Mouse (Mus musculus) heart, embryonic 15.5 days (tissue): ENCODE data around the gene Ano1. TPM values are rescaled to one million over a fixed set of nuclear protein-coding genes. Genes with fewer than 3 reads are reported as not detected.

ENCODE experiments used
- ATAC-seq: fragments of 200-750 bp; cut with Nextera tagmentation; replicated peaks from 2 replicates; pipeline ENCODE4 v1.8.0; 2017; ENCODE audit warnings: low read depth, moderate TSS enrichment; ENCODE audit not compliant: insufficient number of reproducible peaks, insufficient read depth, low FRiP score
- H3K27ac ChIP-seq: fragments of 300-500 bp; sonication (generic); 2 replicates; pipeline ENCODE4 v1.5.1; 2015; ENCODE audit warnings: mild to moderate bottlenecking, inconsistent platforms
- H3K27me3 ChIP-seq: fragments of 300-500 bp; sonication (generic); 2 replicates; pipeline ENCODE4 v1.6.1; 2015; ENCODE audit warnings: inconsistent platforms
- H3K36me3 ChIP-seq: fragments of 300-500 bp; sonication (generic); 2 replicates; pipeline ENCODE4 v1.6.1; 2015; ENCODE audit warnings: mild to moderate bottlenecking, inconsistent platforms
- H3K4me1 ChIP-seq: fragments of 300-500 bp; sonication (generic); replicated peaks from 2 replicates; pipeline ENCODE4 v1.6.1; 2015; ENCODE audit warnings: inconsistent platforms
- H3K4me2 ChIP-seq: fragments of 300-500 bp; sonication (generic); 2 replicates; pipeline ENCODE4 v1.6.1; 2015; ENCODE audit warnings: inconsistent platforms, mild to moderate bottlenecking, moderate library complexity
- H3K4me3 ChIP-seq: fragments of 300-500 bp; sonication (generic); 2 replicates; pipeline ENCODE4 v1.5.1; 2015; ENCODE audit warnings: mild to moderate bottlenecking, inconsistent platforms
- H3K9ac ChIP-seq: fragments of 300-500 bp; sonication (generic); 2 replicates; pipeline ENCODE4 v1.6.1; 2015; ENCODE audit warnings: mild to moderate bottlenecking, inconsistent platforms
- H3K9me3 ChIP-seq: fragments of 300-500 bp; sonication (generic); replicated peaks from 2 replicates; pipeline ENCODE4 v1.6.1; 2016; ENCODE audit warnings: inconsistent platforms
- WGBS: fragments of 180-500 bp; shearing (Covaris S2); methylation state at CpG from one replicate; pipeline ENCODE4 v1.1.7; 2015; ENCODE audit warnings: mixed read lengths; 5-methylcytosine and 5-hydroxymethylcytosine counted together
- polyA plus RNA-seq: library from polyadenylated mRNA; unstranded; fragments of >200 nt; fragmentation: Nextera tagmentation; extraction: Ambion mirVana; gene quantifications from 2 replicates; pipeline ENCODE4 v1.2.1, GENCODE M21; 2015

The Ano1 gene
- polyA plus RNA-seq, 1 experiment from 2014 or later: 8.1 TPM

DNA sequence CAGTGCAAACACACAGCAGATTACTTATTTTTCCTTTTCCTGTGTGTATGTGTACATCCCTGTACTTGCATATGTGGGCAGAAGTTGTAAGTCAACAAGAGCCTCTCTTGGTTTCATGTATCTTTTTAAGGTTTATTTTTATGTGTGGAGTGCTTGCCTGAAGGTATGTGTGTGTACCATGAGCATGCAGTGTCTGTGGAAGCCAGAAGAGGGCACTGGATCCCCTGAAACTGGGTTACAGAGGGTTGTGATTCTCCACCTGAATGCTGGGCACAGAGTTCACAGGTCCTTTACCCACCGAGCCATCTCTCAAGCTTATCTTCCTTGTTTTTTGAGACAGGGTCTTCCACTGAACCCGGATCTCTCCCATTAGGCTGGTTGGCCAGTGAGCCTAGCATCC lies 81.9 kb downstream of the Ano1 start:
- no peak for ATAC-seq
- no peak overlapping the region for H3K9ac ChIP-seq
- no peaks in the 10 kb centered on the region for H3K9me3 ChIP-seq
- H3K27me3 ChIP-seq: no peaks in the 10 kb centered on the region
- H3K27ac ChIP-seq: no peak overlapping the region
- 85% methylated on average over 2 of the region's 2 CpGs for WGBS
- H3K4me3 ChIP-seq: no peak overlapping the region
- no peak overlapping the region for H3K4me2 ChIP-seq
- H3K4me1 ChIP-seq: no peaks in the 10 kb centered on the region
- no peaks in the 10 kb centered on the region for H3K36me3 ChIP-seq

GRCm38 (mm10) chr7:144668603-144669278 lies 83.0 kb downstream of the Ano1 start:
- Histone ChIP-seq H3K27ac (no peak overlapping the region), H3K36me3 (no peaks in the 10 kb centered on the region), H3K9ac (no peak overlapping the region), H3K9me3 (no peaks in the 10 kb centered on the region), H3K4me1 (no peaks in the 10 kb centered on the region), H3K27me3 (no peaks in the 10 kb centered on the region), H3K4me2 (no peak overlapping the region), H3K4me3 (no peak overlapping the region)
- whole genome bisulfite sequencing: 38% methylated on average over 7 of the region's 7 CpGs
- ATAC-seq: no peak

DNA sequence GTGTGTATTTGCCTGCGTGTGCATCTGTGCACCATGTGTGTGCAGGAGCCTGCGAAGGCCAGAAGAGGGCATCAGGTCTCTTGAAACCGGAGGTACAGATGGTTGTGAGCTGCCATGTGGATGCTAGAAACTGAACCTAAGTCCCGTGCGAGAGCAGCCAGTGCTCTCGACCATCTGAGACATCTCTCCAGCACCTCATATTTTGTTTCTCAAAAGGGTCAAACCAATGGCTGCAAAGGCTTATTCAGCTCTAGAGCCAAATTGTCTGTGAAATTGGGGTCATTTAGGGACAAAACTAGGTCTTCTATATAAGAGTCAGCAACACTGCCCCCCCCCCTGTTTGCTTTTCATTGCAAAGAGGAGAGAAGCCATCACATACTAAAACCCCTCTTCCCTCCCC lies 84.7 kb downstream of the Ano1 start:
- Histone ChIP-seq H3K27me3 (0 out of 2 replicates have a peak, but pooled peaks cover 3% of the 10 kb centered on the region), H3K4me3 (no peak overlapping the region), H3K4me1 (no peaks in the 10 kb centered on the region), H3K4me2 (no peak overlapping the region), H3K9me3 (no peaks in the 10 kb centered on the region), H3K36me3 (no peaks in the 10 kb centered on the region), H3K27ac (no peak overlapping the region), H3K9ac (no peak overlapping the region)
- no peak for ATAC-seq
- WGBS: 92% methylated on average over 6 of the region's 6 CpGs

GRCm38 (mm10) chr7:144665585-144665984 lies 86.2 kb downstream of the Ano1 start:
- Histone ChIP-seq H3K27ac (no peak overlapping the region), H3K4me3 (no peak overlapping the region), H3K4me2 (no peak overlapping the region), H3K27me3 (0 out of 2 replicates have a peak, but pooled peaks cover 3% of the 10 kb centered on the region), H3K9ac (no peak overlapping the region), H3K9me3 (no peaks in the 10 kb centered on the region), H3K36me3 (no peaks in the 10 kb centered on the region), H3K4me1 (no peaks in the 10 kb centered on the region)
- 78% methylated on average over 3 of the region's 3 CpGs for WGBS
- no peak for ATAC-seq

DNA sequence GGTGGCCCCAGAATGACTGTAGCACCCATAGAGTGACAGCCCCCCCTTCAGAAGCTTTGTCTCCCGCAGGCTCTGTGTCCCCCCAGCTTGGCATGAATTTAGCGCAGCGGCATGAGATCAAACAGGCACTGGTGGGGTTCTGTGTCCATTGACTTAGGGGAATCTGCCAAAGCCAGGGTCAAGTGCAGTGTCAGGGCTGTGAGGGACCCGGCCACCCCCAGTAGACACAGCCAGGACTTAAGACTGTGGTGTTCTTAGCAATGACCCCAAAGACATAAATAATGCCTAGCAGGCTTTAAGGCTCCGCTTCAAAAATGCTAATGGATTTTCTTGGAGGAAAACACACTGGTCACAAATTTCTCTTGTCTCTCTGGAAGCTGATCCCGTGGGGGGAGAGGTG lies 88.2 kb downstream of the Ano1 start:
- Histone ChIP-seq H3K4me2 (no peak overlapping the region), H3K27ac (no peak overlapping the region), H3K4me1 (no peaks in the 10 kb centered on the region), H3K4me3 (no peak overlapping the region), H3K9ac (no peak overlapping the region), H3K36me3 (no peaks in the 10 kb centered on the region), H3K9me3 (no peaks in the 10 kb centered on the region), H3K27me3 (0 out of 2 replicates have a peak, but pooled peaks cover 3% of the 10 kb centered on the region)
- 65% methylated on average over 6 of the region's 6 CpGs for WGBS
- no peak for ATAC-seq

GRCm38 (mm10) chr7:144656261-144656967 lies 95.4 kb downstream of the Ano1 start:
- 58% methylated on average over 9 of the region's 9 CpGs for WGBS
- Histone ChIP-seq H3K27me3 (no peaks in the 10 kb centered on the region), H3K9ac (no peak overlapping the region), H3K36me3 (no peaks in the 10 kb centered on the region), H3K4me3 (no peak overlapping the region), H3K9me3 (no peaks in the 10 kb centered on the region), H3K4me2 (no peak overlapping the region), H3K4me1 (peaks cover 7% of the 10 kb centered on the region), H3K27ac (no peak overlapping the region)
- no peak for ATAC-seq

- Histone ChIP-seq H3K4me2 (no peak overlapping the region), H3K9ac (no peak overlapping the region), H3K4me1 (peaks cover 7% of the 10 kb centered on the region), H3K27me3 (no peaks in the 10 kb centered on the region), H3K27ac (peak overlapping the region; percentile 23; the same call in 1 of the 2 replicates), H3K4me3 (no peak overlapping the region), H3K9me3 (no peaks in the 10 kb centered on the region), H3K36me3 (no peaks in the 10 kb centered on the region)
- 33% methylated on average over 10 of the region's 10 CpGs for WGBS
- peak; percentile 64 for ATAC-seq
Observed at GRCm38 (mm10) chr7:144653681-144654425, 97.9 kb downstream of the Ano1 start.

DNA sequence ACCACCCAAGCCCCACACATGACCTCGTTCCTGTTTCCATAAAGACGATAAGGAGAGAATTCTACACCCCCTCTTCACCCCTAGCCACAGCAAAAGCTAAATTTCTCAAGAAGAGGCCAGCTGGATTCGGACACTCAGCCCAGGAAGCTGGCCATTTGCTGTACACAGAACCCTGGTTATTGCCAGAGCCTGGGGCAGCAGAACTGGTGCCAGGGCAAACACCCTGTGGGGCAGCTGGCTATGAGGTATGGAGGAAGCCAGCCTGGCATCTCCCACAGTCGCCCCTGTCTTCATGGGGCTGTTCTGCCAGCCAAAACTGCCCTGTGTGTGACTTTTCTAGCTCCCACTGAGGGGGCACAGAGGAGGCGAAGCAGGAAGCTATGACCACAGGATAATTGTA lies 104.2 kb downstream of the Ano1 start:
- H3K9ac ChIP-seq: no peak overlapping the region
- no peak overlapping the region for H3K4me3 ChIP-seq
- H3K4me1 ChIP-seq: no peaks in the 10 kb centered on the region
- WGBS: 47% methylated on average over 5 of the region's 5 CpGs
- H3K9me3 ChIP-seq: no peaks in the 10 kb centered on the region
- ATAC-seq: no peak
- H3K36me3 ChIP-seq: no peaks in the 10 kb centered on the region
- no peak overlapping the region for H3K27ac ChIP-seq
- H3K4me2 ChIP-seq: no peak overlapping the region
- no peaks in the 10 kb centered on the region for H3K27me3 ChIP-seq

DNA sequence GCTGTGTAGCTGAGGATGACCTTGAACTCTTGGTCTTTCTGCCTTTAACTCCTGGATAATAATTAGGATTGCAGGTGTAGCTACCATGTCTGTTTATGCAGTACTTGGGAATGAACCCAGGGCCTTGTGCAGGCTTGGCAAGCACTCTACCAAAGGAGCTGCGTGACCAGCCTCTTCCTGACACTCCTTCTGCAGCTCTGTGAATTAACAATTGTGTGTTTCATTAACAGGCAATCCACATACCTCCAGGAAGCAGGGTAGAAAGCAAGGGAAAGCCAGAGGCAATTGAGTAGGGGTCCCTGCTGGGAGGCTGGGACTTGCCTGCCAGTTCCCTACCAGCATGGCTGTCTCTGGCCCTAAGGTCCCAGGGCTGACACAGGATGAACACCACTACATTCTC lies 111.0 kb downstream of the Ano1 start:
- Histone ChIP-seq H3K27me3 (no peaks in the 10 kb centered on the region), H3K36me3 (no peaks in the 10 kb centered on the region), H3K9ac (no peak overlapping the region), H3K27ac (no peak overlapping the region), H3K9me3 (no peaks in the 10 kb centered on the region), H3K4me2 (no peak overlapping the region), H3K4me3 (no peak overlapping the region), H3K4me1 (no peaks in the 10 kb centered on the region)
- 69% methylated on average over 1 of the region's 1 CpGs for WGBS
- no peak for ATAC-seq

- H3K36me3 ChIP-seq: no peaks in the 10 kb centered on the region
- ATAC-seq: no peak
- H3K4me2 ChIP-seq: no peak overlapping the region
- H3K4me1 ChIP-seq: peaks cover 3% of the 10 kb centered on the region; the same call in 1 of the 2 replicates
- H3K27ac ChIP-seq: no peak overlapping the region
- 59% methylated on average over 2 of the region's 2 CpGs for WGBS
- no peak overlapping the region for H3K9ac ChIP-seq
- H3K27me3 ChIP-seq: no peaks in the 10 kb centered on the region
- no peaks in the 10 kb centered on the region for H3K9me3 ChIP-seq
- H3K4me3 ChIP-seq: no peak overlapping the region
Observed at GRCm38 (mm10) chr7:144636000-144636399, 115.8 kb downstream of the Ano1 start.

DNA sequence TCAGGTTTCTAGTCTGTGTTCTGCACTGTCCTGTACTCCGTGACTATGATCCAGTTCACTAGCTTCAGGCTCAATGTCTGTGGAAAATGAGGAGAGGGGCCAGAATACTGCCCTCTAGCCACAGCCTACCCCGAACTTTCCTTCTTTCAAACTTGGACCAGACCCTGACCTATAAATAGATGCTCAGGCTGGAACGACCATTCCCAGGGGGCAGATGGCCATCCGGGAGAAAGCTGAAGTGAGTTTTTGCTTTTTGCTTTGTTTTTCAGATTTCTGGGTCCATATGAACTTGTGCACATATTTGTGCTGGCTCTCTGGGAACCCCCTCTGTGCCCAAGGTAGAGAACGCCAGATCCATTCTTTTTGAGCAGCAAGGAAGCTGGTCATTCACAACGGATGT lies 116.9 kb downstream of the Ano1 start:
- no peaks in the 10 kb centered on the region for H3K36me3 ChIP-seq
- H3K4me2 ChIP-seq: no peak overlapping the region
- WGBS: 61% methylated on average over 6 of the region's 6 CpGs
- no peak overlapping the region for H3K4me3 ChIP-seq
- peaks cover 3% of the 10 kb centered on the region; the same call in 1 of the 2 replicates for H3K4me1 ChIP-seq
- no peak overlapping the region for H3K9ac ChIP-seq
- H3K27ac ChIP-seq: no peak overlapping the region
- no peak for ATAC-seq
- no peaks in the 10 kb centered on the region for H3K27me3 ChIP-seq
- H3K9me3 ChIP-seq: no peaks in the 10 kb centered on the region
